Mouse (Mus musculus) neural tube, embryonic 11.5 days (tissue): ENCODE results near the gene Grb2. TPM values are rescaled to one million over a fixed set of nuclear protein-coding genes. Genes with fewer than 3 reads are reported as not detected.

ENCODE experiments used
- ATAC-seq: fragments of 200-750 bp; cut with Nextera tagmentation; 2 replicates; pipeline ENCODE4 v1.8.0; 2017; ENCODE audit warnings: moderate number of reproducible peaks, mild to moderate bottlenecking, moderate TSS enrichment, moderate library complexity; ENCODE audit not compliant: insufficient read depth, low FRiP score, low TSS enrichment
- DNase-seq: peaks from one replicate; pipeline ENCODE4 v3.0.0-alpha.2; 2015; ENCODE audit warnings: low spot score
- H3K27ac ChIP-seq: fragments of 300-500 bp; sonication (generic); 2 replicates; pipeline ENCODE4 v1.5.1; 2014; ENCODE audit warnings: low read depth, mild to moderate bottlenecking, low read length
- H3K27me3 ChIP-seq: fragments of 300-500 bp; sonication (generic); 2 replicates; pipeline ENCODE4 v1.6.1; 2014; ENCODE audit warnings: mild to moderate bottlenecking, low read length, mixed read lengths; ENCODE audit not compliant: control insufficient read depth, insufficient read depth
- H3K36me3 ChIP-seq: fragments of 300-500 bp; sonication (generic); 2 replicates; pipeline ENCODE4 v1.6.1; 2014; ENCODE audit warnings: mild to moderate bottlenecking, low read length, moderate library complexity, mixed read lengths; ENCODE audit not compliant: control insufficient read depth, insufficient read depth
- H3K4me1 ChIP-seq: fragments of 300-500 bp; sonication (generic); 2 replicates; pipeline ENCODE4 v1.6.1; 2014; ENCODE audit warnings: low read length, mixed read lengths; ENCODE audit not compliant: control insufficient read depth, insufficient read depth
- H3K4me2 ChIP-seq: fragments of 300-500 bp; sonication (generic); 2 replicates; pipeline ENCODE4 v1.6.1; 2014; ENCODE audit warnings: low read depth, mild to moderate bottlenecking, moderate library complexity
- H3K4me3 ChIP-seq: fragments of 300-500 bp; sonication (generic); 2 replicates; pipeline ENCODE4 v1.5.1; 2014; ENCODE audit warnings: low read depth, low read length
- H3K9ac ChIP-seq: fragments of 300-500 bp; sonication (generic); 2 replicates; pipeline ENCODE4 v1.6.1; 2014; ENCODE audit warnings: mild to moderate bottlenecking, low read length
- H3K9me3 ChIP-seq: fragments of 300-500 bp; sonication (generic); 2 replicates; pipeline ENCODE4 v1.6.1; 2016; ENCODE audit warnings: low read length; ENCODE audit not compliant: control insufficient read depth
- WGBS: fragments of 180-500 bp; shearing (Covaris S2); extraction: QIAGEN DNeasy Blood & Tissue Kit; methylation state at CpG from one replicate; pipeline ENCODE4 v1.1.7; 2014; 5-methylcytosine and 5-hydroxymethylcytosine counted together
- polyA plus RNA-seq: library from polyadenylated mRNA; unstranded; fragments of >200 nt; fragmentation: Nextera tagmentation; extraction: Ambion mirVana; gene quantifications from 2 replicates; pipeline ENCODE4 v1.2.1, GENCODE M21; 2014

Grb2 gene
- polyA plus RNA-seq, 1 experiment from 2014 or later: 86.7 TPM

DNA sequence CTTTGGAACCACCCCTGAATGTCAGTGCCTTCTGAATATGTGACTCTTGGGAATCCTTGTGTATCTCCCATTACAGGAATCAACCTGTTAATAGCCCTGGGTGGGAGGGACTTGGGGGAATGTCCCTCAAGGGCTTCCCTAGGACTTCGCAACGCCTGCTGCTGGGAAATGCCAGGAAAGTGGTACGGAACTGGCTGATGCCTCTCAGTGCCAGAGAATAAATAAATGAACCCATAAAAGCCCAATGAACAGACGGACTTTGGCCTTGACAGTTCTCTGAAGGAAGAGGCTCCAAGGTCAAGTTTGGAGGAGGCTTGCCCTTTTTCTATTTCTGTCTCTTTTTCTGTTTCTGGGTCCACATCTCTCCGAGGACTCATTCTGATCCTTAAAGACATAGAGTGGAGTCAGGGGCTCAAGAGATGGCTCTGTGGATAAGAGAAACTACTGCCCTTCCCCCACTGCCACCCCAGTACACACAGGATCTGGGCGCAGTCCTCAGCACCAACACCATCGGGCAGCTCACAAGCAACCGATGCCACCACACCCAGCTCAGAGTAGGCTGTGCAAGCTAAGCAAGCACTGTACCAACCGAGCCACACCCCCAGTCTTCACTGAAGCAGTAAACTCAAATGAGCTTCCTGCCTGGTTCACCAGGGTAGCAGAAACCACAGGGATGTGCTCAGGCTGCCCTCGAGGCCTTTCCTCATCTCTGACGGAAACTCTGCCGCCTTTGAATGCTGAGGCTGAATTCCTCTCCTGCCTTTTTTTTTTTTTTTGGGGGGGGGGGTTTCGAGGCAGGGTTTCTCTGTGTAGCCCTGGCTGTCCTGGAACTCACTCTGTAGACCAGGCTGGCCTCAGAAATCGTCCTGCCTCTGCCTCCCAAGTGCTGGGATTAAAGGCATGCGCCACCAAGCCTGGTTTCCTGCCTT lies 8.3 kb upstream of the Grb2 start:
- H3K4me3 ChIP-seq: no peak overlapping the region
- no peak overlapping the region for H3K4me2 ChIP-seq
- no peak overlapping the region for H3K9ac ChIP-seq
- 75% methylated on average over 15 of the region's 15 CpGs for WGBS
- no peak for ATAC-seq
- H3K9me3 ChIP-seq: no peaks in the 10 kb centered on the region
- no peaks in the 10 kb centered on the region for H3K36me3 ChIP-seq
- H3K4me1 ChIP-seq: no peaks in the 10 kb centered on the region
- DNase-seq: no peak
- no peak overlapping the region for H3K27ac ChIP-seq
- H3K27me3 ChIP-seq: no peaks in the 10 kb centered on the region

- H3K36me3 ChIP-seq: no peaks in the 10 kb centered on the region
- H3K4me3 ChIP-seq: no peak overlapping the region
- H3K9ac ChIP-seq: no peak overlapping the region
- H3K4me2 ChIP-seq: no peak overlapping the region
- peaks cover 3% of the 10 kb centered on the region for H3K4me1 ChIP-seq
- peak; percentile 44 for DNase-seq
- no peak for ATAC-seq
- H3K9me3 ChIP-seq: no peaks in the 10 kb centered on the region
- H3K27ac ChIP-seq: no peak overlapping the region
- 10% methylated on average over 6 of the region's 7 CpGs for WGBS
- no peaks in the 10 kb centered on the region for H3K27me3 ChIP-seq
These were observed 6.1 kb upstream of the Grb2 start for GRCm38 (mm10) chr11:115714491-115714890.

DNA sequence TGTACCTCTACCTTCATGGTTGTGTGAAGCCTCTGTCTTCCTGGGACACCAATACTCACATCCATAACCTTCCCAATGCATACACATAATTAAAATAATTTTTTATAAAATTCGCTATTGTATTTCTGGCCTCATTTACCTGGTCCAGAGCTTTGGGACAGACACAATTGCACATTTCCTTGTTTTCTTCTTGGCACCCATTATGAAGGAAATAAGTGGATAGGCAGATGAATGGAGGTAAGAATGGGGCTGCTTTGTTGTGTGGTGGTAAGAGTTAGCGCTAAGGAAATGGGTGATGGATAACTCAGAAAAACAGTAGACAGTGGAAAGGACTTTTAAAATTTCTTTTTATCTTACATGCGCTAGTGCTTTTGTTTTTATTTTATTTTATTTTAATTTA lies 5.0 kb upstream of the Grb2 start:
- Histone ChIP-seq H3K36me3 (no peaks in the 10 kb centered on the region), H3K27me3 (no peaks in the 10 kb centered on the region), H3K4me1 (peaks cover 6% of the 10 kb centered on the region), H3K27ac (no peak overlapping the region), H3K9ac (no peak overlapping the region), H3K4me3 (no peak overlapping the region), H3K9me3 (no peaks in the 10 kb centered on the region), H3K4me2 (no peak overlapping the region)
- 93% methylated on average over 3 of the region's 3 CpGs for WGBS
- DNase-seq (no peak), ATAC-seq (no peak)

DNA sequence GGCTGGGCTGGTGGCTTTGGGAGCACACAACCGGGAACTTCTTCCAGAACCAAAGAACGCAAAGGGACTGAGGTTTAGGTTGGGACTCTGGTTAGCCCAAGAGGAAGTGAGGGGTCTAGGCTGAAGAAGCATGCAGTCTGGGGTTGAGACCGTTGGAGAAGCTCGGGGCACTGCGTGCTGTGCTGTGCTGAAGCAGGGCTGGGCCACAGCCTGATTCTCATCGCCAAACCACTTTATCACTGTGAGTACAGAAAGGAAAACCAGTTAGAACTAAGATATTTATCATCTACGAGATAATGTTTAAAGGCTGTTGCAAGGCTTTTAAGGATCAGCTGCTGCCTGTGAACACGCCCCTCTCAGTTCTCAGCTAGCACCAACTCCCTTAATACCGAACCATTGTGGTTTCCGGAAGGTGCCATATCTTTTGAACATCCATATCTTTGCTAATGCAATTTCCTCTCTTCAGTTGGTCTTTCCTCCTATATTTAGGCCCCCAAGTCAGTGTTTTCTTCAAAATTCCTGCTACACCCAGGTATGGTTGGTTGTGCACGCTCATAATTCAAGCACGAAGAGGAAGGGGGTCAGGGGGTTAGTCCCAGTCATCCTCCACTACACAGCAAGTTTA lies 4.4 kb upstream of the Grb2 start:
- ATAC-seq (no peak), DNase-seq (no peak)
- Histone ChIP-seq H3K36me3 (no peaks in the 10 kb centered on the region), H3K27me3 (no peaks in the 10 kb centered on the region), H3K9ac (no peak overlapping the region), H3K4me1 (peaks cover 6% of the 10 kb centered on the region), H3K4me3 (no peak overlapping the region), H3K4me2 (no peak overlapping the region), H3K9me3 (no peaks in the 10 kb centered on the region), H3K27ac (no peak overlapping the region)
- WGBS: 89% methylated on average over 12 of the region's 12 CpGs

DNA sequence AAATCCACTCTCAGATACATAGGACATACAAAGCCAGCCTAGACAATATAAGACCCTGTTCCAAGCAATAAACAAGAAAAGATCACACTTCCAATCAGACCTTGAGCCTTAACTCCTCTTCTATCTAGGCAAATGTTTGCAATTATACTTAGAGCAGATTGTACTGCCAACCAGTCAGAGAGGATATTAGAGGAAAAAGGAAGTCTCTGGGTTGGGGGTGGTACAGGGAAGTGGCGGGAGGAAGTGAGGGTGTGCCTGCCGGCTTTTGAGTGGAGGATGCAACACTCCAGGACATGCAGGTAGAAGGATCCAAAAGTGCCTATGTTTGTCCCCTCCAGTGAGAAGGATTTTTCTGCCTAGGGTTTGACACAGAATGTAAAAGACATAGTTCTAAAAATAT lies 3.9 kb upstream of the Grb2 start:
- H3K9me3 ChIP-seq: no peaks in the 10 kb centered on the region
- ATAC-seq: no peak
- H3K4me1 ChIP-seq: peaks cover 6% of the 10 kb centered on the region
- H3K4me2 ChIP-seq: no peak overlapping the region
- H3K36me3 ChIP-seq: no peaks in the 10 kb centered on the region
- H3K27me3 ChIP-seq: no peaks in the 10 kb centered on the region
- 76% methylated on average over 2 of the region's 2 CpGs for WGBS
- no peak for DNase-seq
- H3K27ac ChIP-seq: no peak overlapping the region
- H3K4me3 ChIP-seq: no peak overlapping the region
- H3K9ac ChIP-seq: no peak overlapping the region

- ATAC-seq: no peak
- no peak for DNase-seq
- H3K4me1 ChIP-seq: peaks cover 11% of the 10 kb centered on the region
- no peak overlapping the region for H3K27ac ChIP-seq
- no peaks in the 10 kb centered on the region for H3K9me3 ChIP-seq
- WGBS: 85% methylated on average over 9 of the region's 9 CpGs
- no peaks in the 10 kb centered on the region for H3K27me3 ChIP-seq
- H3K36me3 ChIP-seq: no peaks in the 10 kb centered on the region
- H3K9ac ChIP-seq: no peak overlapping the region
- no peak overlapping the region for H3K4me2 ChIP-seq
- no peak overlapping the region for H3K4me3 ChIP-seq
These were observed 2.7 kb upstream of the Grb2 start for GRCm38 (mm10) chr11:115711133-115711532.

DNA sequence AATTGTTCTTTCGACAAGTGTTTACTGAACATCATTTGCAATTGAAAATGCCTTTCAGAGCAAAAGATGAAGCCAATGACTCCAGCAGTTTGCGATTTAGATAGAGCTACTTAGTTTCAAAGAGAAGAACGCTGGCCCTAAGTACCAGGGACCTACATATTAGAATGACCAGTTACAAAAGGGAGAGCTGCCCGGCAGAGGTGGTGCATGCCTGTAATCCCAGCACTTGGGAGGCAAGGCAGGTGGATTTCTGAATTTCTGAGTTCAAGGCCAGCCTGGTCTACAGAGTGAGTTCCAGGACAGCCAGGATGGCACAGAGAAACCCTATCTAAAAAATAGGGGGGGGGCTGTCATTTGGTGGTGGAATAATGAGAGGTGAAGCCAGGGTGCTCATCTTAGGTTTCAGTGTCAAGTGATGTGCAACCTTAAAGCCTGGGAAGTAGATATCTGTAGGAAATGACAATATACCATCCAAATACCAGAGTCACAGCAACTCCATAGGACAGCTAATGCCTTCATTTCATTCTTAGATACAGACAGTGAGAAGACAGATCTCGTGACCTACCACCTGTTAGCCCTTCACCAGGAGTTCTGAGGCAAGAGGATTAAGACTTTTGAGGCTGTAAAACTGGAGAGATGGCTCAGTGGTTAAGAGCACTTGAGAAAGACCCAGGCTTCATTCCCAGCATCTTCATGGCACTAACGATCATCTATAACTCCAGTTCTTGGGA lies 1.6 kb upstream of the Grb2 start:
- Histone ChIP-seq H3K9ac (no peak overlapping the region; the same call in 1 of the 2 replicates), H3K36me3 (no peaks in the 10 kb centered on the region), H3K9me3 (no peaks in the 10 kb centered on the region), H3K27me3 (no peaks in the 10 kb centered on the region), H3K27ac (no peak overlapping the region), H3K4me1 (peaks cover 11% of the 10 kb centered on the region), H3K4me3 (no peak overlapping the region; the same call in 1 of the 2 replicates), H3K4me2 (peak overlapping the region; percentile 67)
- ATAC-seq: no peak
- 59% methylated on average over 6 of the region's 6 CpGs for WGBS
- no peak for DNase-seq

DNA sequence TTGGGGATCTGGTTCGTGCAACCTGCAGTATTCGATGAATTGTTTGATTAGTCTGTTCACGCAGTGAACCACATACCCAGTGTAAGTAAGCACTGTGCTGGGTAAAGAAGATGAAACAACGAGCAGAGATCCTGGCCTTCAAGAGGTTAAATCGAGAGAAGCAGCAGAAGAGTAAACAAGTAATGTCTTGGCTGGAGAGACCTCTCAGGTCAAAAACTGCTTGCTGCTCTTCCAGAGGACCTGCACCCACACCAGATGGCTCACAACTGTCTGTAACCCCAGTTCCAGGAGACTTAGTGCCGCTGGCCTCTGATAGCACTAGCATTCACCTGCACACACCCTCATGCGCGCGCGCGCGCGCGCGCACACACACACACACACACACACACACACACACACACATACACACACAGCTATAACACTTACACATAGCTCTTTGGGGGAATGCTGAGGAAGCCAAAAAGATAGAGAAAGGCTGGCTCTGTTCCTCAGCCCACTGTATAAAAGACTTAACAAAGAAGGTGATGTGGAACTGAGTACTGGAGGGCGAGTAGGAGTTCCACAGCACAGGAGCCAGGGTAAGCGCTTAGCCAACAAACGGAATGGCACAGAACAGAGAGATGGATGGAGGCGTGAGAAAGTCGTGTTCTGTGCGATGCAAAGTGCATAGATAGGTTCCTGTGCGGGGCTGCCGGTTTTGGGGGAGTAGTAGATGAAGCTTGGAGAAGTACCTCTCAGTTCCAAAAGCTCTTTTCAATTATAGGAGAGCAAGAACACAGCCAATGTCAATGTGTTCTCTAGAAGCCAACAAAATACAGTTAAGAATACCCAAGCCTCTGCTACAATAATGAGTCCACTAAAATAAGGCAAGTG lies 795 bp upstream of the Grb2 start:
- H3K4me3 ChIP-seq: peak overlapping the region; percentile 98
- H3K4me2 ChIP-seq: peak overlapping the region; percentile 67
- H3K9me3 ChIP-seq: no peaks in the 10 kb centered on the region
- no peaks in the 10 kb centered on the region for H3K36me3 ChIP-seq
- ATAC-seq (peak; percentile 59), DNase-seq (no peak)
- H3K27me3 ChIP-seq: no peaks in the 10 kb centered on the region
- H3K4me1 ChIP-seq: peaks cover 11% of the 10 kb centered on the region
- WGBS: 1% methylated on average over 23 of the region's 23 CpGs
- peak overlapping the region; percentile 94 for H3K9ac ChIP-seq
- peak overlapping the region; percentile 93 for H3K27ac ChIP-seq
